ENCODE assay signal across 24 mouse cellular contexts in the genomic region with DNA sequence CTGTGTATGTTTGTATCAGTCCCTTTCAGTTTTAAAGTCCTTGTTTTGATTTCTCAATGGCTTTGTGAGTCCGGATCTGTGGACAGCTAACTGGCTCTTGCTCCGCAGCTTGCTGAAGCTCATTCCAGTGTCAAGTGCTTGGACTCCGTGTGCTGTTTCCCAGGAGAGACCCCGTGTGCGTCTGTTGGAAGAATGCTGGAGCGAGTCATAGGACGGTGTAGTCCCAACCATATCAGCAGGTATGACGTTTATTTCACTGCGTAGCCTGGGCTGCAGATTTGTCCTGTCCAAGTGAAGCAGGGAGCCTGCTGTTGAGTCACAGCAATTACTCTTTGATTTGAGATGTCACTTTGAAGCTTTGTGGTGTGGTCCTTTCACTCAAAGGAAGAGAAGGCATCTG.
DNase-seq lines count a peak whose midpoint lies in the region; ATAC-seq and TF ChIP-seq lines count a peak whose summit lies in the region.
"Had no signal": no experiment of that assay in that cellular context is flagged by ENCODE, and none has a peak within 500 bp of the region (broad histone marks: within the 10 kb centered on the region; RNA-seq: fewer than 3 reads in every experiment).

No protein-coding gene starts in this region.

- H3K9me3 ChIP-seq in heart, embryonic 10.5 days, result no peaks in the 10 kb centered on the region
- no peaks in the 10 kb centered on the region for H3K9me3 ChIP-seq in heart, embryonic 11.5 days (replicated peaks; ENCODE audit: control insufficient read depth, low read length)
- no peaks in the 10 kb centered on the region for H3K9me3 ChIP-seq in heart, postnatal 0 days (replicated peaks; ENCODE audit: control insufficient read depth, low read length)
- H3K9me3 ChIP-seq in neural tube, embryonic 15.5 days (replicated peaks), result no peaks in the 10 kb centered on the region
- H3K9me3 ChIP-seq: hindbrain, embryonic 10.5 days; hindbrain, embryonic 13.5 days; intestine, embryonic 15.5 days had no signal

- TF ChIP-seq EP300 in heart, postnatal 0 days (IDR thresholded peaks at IDR 0.05; ENCODE audit: low read depth), result no peak

- no peak overlapping the region for H3K4me2 ChIP-seq in heart, embryonic 11.5 days
- H3K4me2 ChIP-seq in heart, postnatal 0 days (ENCODE audit: low read depth, low read length), result peak overlapping the region; percentile 46
- H3K4me2 ChIP-seq in neural tube, embryonic 15.5 days, result no peak overlapping the region
- H3K4me2 ChIP-seq: hindbrain, embryonic 13.5 days; intestine, embryonic 15.5 days had no signal

- 81% methylated on average over 9 of the region's 9 CpGs for WGBS in heart, embryonic 10.5 days
- 75% methylated on average over 9 of the region's 9 CpGs for WGBS in heart, embryonic 11.5 days (ENCODE audit: insufficient replicate concordance)
- 38% methylated on average over 9 of the region's 9 CpGs for WGBS in heart, postnatal 0 days
- 96% methylated on average over 9 of the region's 9 CpGs for WGBS in neural tube, embryonic 15.5 days

- no peaks in the 10 kb centered on the region for H3K4me1 ChIP-seq in heart, embryonic 10.5 days
- H3K4me1 ChIP-seq in heart, embryonic 11.5 days (ENCODE audit: control insufficient read depth, insufficient read depth, low read length), result no peaks in the 10 kb centered on the region
- no peaks in the 10 kb centered on the region for H3K4me1 ChIP-seq in heart, postnatal 0 days (ENCODE audit: control insufficient read depth, insufficient read depth)
- no peaks in the 10 kb centered on the region for H3K4me1 ChIP-seq in neural tube, embryonic 15.5 days
- H3K4me1 ChIP-seq: hindbrain, embryonic 10.5 days; hindbrain, embryonic 13.5 days; intestine, embryonic 15.5 days had no signal

- TF ChIP-seq CTCF in heart, postnatal 0 days (IDR thresholded peaks at IDR 0.05; ENCODE audit: low read depth), result no peak

- H3K9ac ChIP-seq in heart, embryonic 11.5 days (ENCODE audit: low read depth, low read length), result no peak overlapping the region
- H3K9ac ChIP-seq in heart, postnatal 0 days (replicated peaks; ENCODE audit: low read depth, low read length), result no peak overlapping the region
- no peak overlapping the region for H3K9ac ChIP-seq in neural tube, embryonic 15.5 days (replicated peaks)
- H3K9ac ChIP-seq: forebrain, postnatal 0 days; hindbrain, embryonic 13.5 days; intestine, embryonic 15.5 days had no signal

- peaks cover 25% of the 10 kb centered on the region for H3K36me3 ChIP-seq in heart, embryonic 10.5 days
- H3K36me3 ChIP-seq in heart, embryonic 11.5 days (ENCODE audit: control insufficient read depth, insufficient read depth, low read length), result peaks cover 4% of the 10 kb centered on the region; the same call in 1 of the 2 replicates
- H3K36me3 ChIP-seq in heart, postnatal 0 days (replicated peaks; ENCODE audit: control insufficient read depth, insufficient read depth, low read length), result 0 out of 2 replicates have a peak, but pooled peaks cover 7% of the 10 kb centered on the region
- H3K36me3 ChIP-seq in neural tube, embryonic 15.5 days, result peaks cover 20% of the 10 kb centered on the region
- H3K36me3 ChIP-seq: intestine, embryonic 15.5 days had no signal

- no peaks in the 10 kb centered on the region for H3K27me3 ChIP-seq in heart, embryonic 10.5 days (ENCODE audit: insufficient read depth, poor library complexity, severe bottlenecking)
- H3K27me3 ChIP-seq in heart, embryonic 11.5 days (ENCODE audit: control insufficient read depth, insufficient read depth, low read length), result no peaks in the 10 kb centered on the region
- H3K27me3 ChIP-seq in heart, postnatal 0 days (ENCODE audit: control insufficient read depth, insufficient read depth, low read length), result no peaks in the 10 kb centered on the region
- H3K27me3 ChIP-seq in neural tube, embryonic 15.5 days (replicated peaks), result no peaks in the 10 kb centered on the region
- H3K27me3 ChIP-seq: hindbrain, embryonic 13.5 days; intestine, embryonic 15.5 days had no signal

- H3K4me3 ChIP-seq in heart, embryonic 10.5 days, result no peak overlapping the region
- H3K4me3 ChIP-seq in heart, embryonic 11.5 days (ENCODE audit: low read depth, low read length), result no peak overlapping the region
- 0 out of 2 replicates have a peak overlapping the region, but pooled peaks have one; percentile 2 for H3K4me3 ChIP-seq in heart, postnatal 0 days (ENCODE audit: low read depth, low read length)
- H3K4me3 ChIP-seq in neural tube, embryonic 15.5 days (replicated peaks), result no peak overlapping the region
- H3K4me3 ChIP-seq: gastrocnemius, adult 2 months; hindbrain, embryonic 10.5 days; hindbrain, embryonic 13.5 days; intestine, embryonic 15.5 days had no signal

- ATAC-seq in heart, embryonic 11.5 days (replicated peaks; ENCODE audit: insufficient number of reproducible peaks, low FRiP score, low TSS enrichment), result no peak
- peak; percentile 99 for ATAC-seq in heart, postnatal 0 days (ENCODE audit: insufficient read depth, low read depth)
- no peak for ATAC-seq in neural tube, embryonic 15.5 days (ENCODE audit: low FRiP score)
- ATAC-seq: activated CD4-positive, CD25-positive, alpha-beta regulatory T cell, adult 4 months; forebrain, embryonic 14.5 days; forebrain, postnatal 0 days; hindbrain, embryonic 16.5 days; intestine, embryonic 15.5 days had no signal

- DNase-seq in heart, adult 11 months, result peak; percentile 90
- no peak for DNase-seq in heart, embryonic 10.5 days (ENCODE audit: low spot score)
- DNase-seq in heart, adult 8-10 months (ENCODE audit: low spot score), result peak; percentile 17
- DNase-seq in heart, postnatal 0 days (ENCODE audit: low spot score), result peak; percentile 85
- DNase-seq in heart, postnatal 4 days, result peak; percentile 37
- DNase-seq in cerebellum, adult 9-10 months, result no peak
- DNase-seq: adrenal gland, adult 8-10 months; adrenal gland, postnatal 25 days; cerebellum, adult 11-12 months; cerebellum, adult 8-10 months; cerebellum, postnatal 14 days; forebrain, postnatal 0 days; gastrocnemius, adult 2 months; gastrocnemius, postnatal 14 days; kidney, adult 11 months; kidney, adult 8-10 months had no signal

- no peak overlapping the region for H3K27ac ChIP-seq in heart, embryonic 10.5 days
- H3K27ac ChIP-seq in heart, embryonic 11.5 days (ENCODE audit: low read depth, low read length), result no peak overlapping the region
- peak overlapping the region; percentile 71 for H3K27ac ChIP-seq in heart, postnatal 0 days (ENCODE audit: low read depth)
- H3K27ac ChIP-seq in neural tube, embryonic 15.5 days (replicated peaks), result no peak overlapping the region
- H3K27ac ChIP-seq: gastrocnemius, adult 2 months; hindbrain, embryonic 10.5 days; hindbrain, embryonic 13.5 days; intestine, embryonic 15.5 days had no signal

Comparison
In these comparisons a context has a peak if more than half of its experiments do, and no peak if none do; other contexts are left out.
1. DNase-seq: peak in heart, adult 11 months (single experiment), heart, adult 8-10 months (single experiment), heart, postnatal 0 days (single experiment) and heart, postnatal 4 days (single experiment); none in heart, embryonic 10.5 days (single experiment) and cerebellum, adult 9-10 months (single experiment).